In the genomic region with DNA sequence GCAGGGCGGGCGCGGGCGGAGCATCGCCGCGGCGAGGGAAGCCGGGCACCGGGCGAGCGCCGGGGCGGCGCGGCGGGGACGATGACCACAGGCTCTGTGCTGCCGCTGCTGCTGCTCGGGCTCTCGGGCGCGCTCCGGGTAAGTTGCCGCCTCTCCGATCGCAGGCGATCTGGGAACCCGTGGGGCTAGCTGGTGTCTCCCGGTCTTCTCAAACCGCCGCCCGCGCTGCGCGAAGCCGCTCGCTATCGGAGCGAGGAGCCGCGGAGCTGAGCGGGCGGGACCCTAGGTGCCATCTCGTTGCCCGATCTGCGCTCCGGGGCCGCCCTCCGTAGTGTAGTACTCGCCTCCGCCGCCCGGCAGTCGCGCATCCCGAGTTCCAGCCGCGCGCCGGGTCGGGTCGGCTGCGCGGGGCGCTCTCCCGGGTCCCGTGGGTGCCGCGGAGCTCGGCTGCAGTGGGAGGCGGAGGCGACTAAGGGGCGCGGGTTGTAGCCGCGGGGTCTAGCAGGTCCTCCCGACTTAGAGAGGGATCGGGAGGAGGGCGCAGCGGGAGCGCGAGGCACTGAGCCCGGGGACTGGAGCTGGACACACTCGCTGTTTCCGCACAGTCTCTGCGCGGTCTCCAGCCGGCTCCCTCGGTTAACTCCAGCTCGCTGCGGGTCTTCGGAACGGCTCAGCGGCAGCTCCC, we compare ENCODE assay signal across 8 mouse cellular contexts. TPM values are rescaled to one million over a fixed set of nuclear protein-coding genes. Genes with fewer than 3 reads are reported as not detected.
DNase-seq lines count a peak whose midpoint lies in the region; ATAC-seq and TF ChIP-seq lines count a peak whose summit lies in the region.

No protein-coding gene starts in this region.

- H3K27me3 ChIP-seq in megakaryocyte, embryonic 14.5 days (replicated peaks), result peaks cover 51% of the 10 kb centered on the region
- peaks cover 30% of the 10 kb centered on the region for H3K27me3 ChIP-seq in kidney, embryonic 15.5 days

- H3K36me3 ChIP-seq in megakaryocyte, embryonic 14.5 days (replicated peaks; ENCODE audit: low read length), result no peaks in the 10 kb centered on the region
- no peaks in the 10 kb centered on the region for H3K36me3 ChIP-seq in kidney, embryonic 15.5 days

- peak overlapping the region; percentile 82 for H3K4me3 ChIP-seq in megakaryocyte, embryonic 14.5 days (replicated peaks)
- peak overlapping the region; percentile 63 for H3K4me3 ChIP-seq in kidney, embryonic 15.5 days (replicated peaks)
- H3K4me3 ChIP-seq in lung, adult 2 months (replicated peaks; ENCODE audit: extremely low read depth, low read depth, low read length), result peak overlapping the region; percentile 44

- H3K9me3 ChIP-seq in megakaryocyte, embryonic 14.5 days, result peaks cover 24% of the 10 kb centered on the region
- no peaks in the 10 kb centered on the region for H3K9me3 ChIP-seq in kidney, embryonic 15.5 days (replicated peaks)

- ATAC-seq in megakaryocyte, adult 5-6 weeks (ENCODE audit: poor library complexity, severe bottlenecking), result no peak
- peak; percentile 66 for ATAC-seq in kidney, embryonic 15.5 days (replicated peaks; ENCODE audit: low FRiP score)
- ATAC-seq in CD4-positive, CD25-positive, alpha-beta regulatory T cell, adult 4 months, result no peak

- TF ChIP-seq POLR2A in lung, adult 2 months (IDR thresholded peaks at IDR 0.05; ENCODE audit: borderline replicate concordance, extremely low read depth, low read depth, low read length), result no peak

- H3K4me1 ChIP-seq in megakaryocyte, embryonic 14.5 days, result peaks cover 14% of the 10 kb centered on the region
- peaks cover 39% of the 10 kb centered on the region for H3K4me1 ChIP-seq in kidney, embryonic 15.5 days
- peaks cover 5% of the 10 kb centered on the region for H3K4me1 ChIP-seq in lung, adult 2 months (ENCODE audit: control insufficient read depth, insufficient read depth, low read length)

- H3K9ac ChIP-seq in kidney, embryonic 15.5 days, result peak overlapping the region; percentile 71

- H3K27ac ChIP-seq in kidney, embryonic 15.5 days, result peak overlapping the region; percentile 83

- peak; percentile 79 for DNase-seq in embryo, embryonic 10 days (ENCODE audit: low spot score)
- peak; percentile 40 to 62 for DNase-seq in gastrocnemius, postnatal 4 days (ENCODE audit: low spot score in 2 of 2)
- peak; percentile 70 for DNase-seq in lung, adult 2 months
- peak; percentile 83 for DNase-seq in retina, postnatal 1 day

- WGBS in kidney, embryonic 15.5 days, result under 1% methylated on average over 89 of the region's 95 CpGs
- 2% methylated on average over 94 of the region's 95 CpGs for WGBS in lung, adult 2 months

- peak overlapping the region; percentile 91 for H3K4me2 ChIP-seq in kidney, embryonic 15.5 days

- TF ChIP-seq CTCF in lung, adult 2 months (IDR thresholded peaks at IDR 0.05; ENCODE audit: insufficient read depth, low read length), result no peak

RNA-seq across cellular contexts. Expression of gene Cdh4, which starts 0.5 kb away (rescaled TPM):
- not detected in 2 replicates for polyA plus RNA-seq in megakaryocyte, embryonic 14.5 days (2012; ENCODE audit: insufficient read depth, low replicate concordance)
- not detected in 2 replicates for total RNA-seq in megakaryocyte, adult 5-6 weeks (2015)
- total RNA-seq in megakaryocyte, adult 5-6 weeks (2017), result not detected in 2 replicates
- 1 to 10 TPM; 4.5 to 7.7 TPM for total RNA-seq in gastrocnemius, postnatal 4 days (2021)
- polyA plus RNA-seq in kidney, embryonic 15.5 days (2015; fragmentation: Nextera tagmentation; extraction: Ambion mirVana), result 23.2 and 24.1 TPM in 2 replicates
- 2.0 and 2.7 TPM in 2 replicates for polyA plus RNA-seq in lung, adult 2 months (2012; rRNA removed)
- polyA plus RNA-seq in CD4-positive, CD25-positive, alpha-beta regulatory T cell, adult 4 months (2017; shearing (Covaris generic)), result not detected
